Mouse (Mus musculus): ENCODE results near the gene Prrx2.
"Not testable (repeated sequence)": the region's sequence is repeated elsewhere in the genome, so short reads cannot be mapped to it uniquely, and the experiment has no call there.

Prrx2 gene

GRCm38 (mm10) chr2:30914836-30915235 is 80.1 kb downstream of the Prrx2 start:
- no peak for DNase-seq

GRCm38 (mm10) chr2:30915376-30915775 is 80.6 kb downstream of the Prrx2 start:
- no peak for DNase-seq

GRCm38 (mm10) chr2:30915933-30916332 is 81.2 kb downstream of the Prrx2 start:
- not testable (repeated sequence) for DNase-seq

GRCm38 (mm10) chr2:30917649-30918048 is 82.9 kb downstream of the Prrx2 start:
- DNase-seq, result no peak

DNA sequence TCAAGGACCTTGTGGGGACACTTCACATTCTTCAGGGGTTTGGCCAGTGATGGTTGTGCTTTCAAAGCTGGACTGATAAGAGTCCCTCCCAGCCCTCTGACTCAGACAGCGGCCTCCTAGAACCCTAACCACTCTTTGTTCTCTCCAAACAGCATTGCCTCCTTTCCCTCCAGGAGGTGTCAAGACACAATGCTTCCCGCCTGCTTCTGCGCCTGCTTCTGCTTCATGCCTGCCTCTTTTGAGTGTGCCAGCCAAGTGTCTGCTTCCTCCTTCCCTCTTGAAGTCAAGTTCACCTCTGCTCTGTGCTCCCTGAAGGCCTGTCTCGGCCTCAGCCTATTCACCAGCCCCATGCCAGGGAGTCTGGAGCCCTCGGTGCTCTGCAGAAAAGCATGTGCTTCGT is 83.4 kb downstream of the Prrx2 start:
- DNase-seq, result no peak

DNA sequence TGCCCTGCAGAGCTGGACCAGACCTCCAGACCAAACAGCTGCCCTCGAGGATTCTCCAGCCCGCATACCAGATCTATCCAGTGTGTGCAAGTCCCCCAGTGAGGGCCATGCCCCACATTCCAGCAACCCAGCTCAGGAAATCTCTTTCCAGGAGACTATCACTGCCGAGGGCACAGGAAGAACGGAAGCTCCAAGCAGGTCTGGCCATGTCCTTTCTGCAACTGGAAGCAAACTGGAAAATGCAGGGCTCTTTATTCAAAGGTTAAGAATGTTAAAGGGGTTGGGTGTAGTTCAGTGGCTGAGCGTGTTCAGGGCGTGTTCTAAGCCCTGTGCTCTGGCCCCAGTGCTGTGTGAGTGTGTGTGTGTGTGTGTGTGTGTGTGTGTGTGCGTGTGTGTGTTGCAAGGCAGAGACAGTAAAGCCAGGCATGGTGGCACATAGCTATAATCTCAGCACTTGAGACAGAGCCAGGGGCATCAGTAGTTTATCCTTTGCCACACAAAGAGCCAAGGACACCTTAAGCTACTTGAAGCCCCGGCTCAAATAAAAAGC is 84.1 kb downstream of the Prrx2 start:
- peak; percentile 63 for DNase-seq

DNA sequence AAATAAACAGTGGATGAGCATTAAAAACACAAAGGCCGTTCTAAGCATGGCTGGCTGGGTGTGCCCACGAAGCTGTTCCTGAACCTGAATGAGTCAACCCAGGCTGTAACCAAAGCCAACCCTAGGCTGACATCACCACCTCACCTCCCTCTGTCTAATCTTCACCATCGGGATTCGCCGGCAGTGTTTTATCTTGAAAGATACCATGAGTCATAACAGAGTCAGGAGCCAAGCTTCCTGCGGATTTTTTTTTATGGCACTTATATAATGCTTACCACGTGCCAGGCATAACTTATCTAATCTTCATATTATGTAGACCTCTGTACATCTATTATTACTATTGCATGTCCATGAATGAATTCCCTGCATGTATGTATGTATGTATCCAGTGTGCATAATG is 85.4 kb downstream of the Prrx2 start:
- no peak for DNase-seq

GRCm38 (mm10) chr2:30923099-30923498 is 88.3 kb downstream of the Prrx2 start:
- DNase-seq, result no peak

DNA sequence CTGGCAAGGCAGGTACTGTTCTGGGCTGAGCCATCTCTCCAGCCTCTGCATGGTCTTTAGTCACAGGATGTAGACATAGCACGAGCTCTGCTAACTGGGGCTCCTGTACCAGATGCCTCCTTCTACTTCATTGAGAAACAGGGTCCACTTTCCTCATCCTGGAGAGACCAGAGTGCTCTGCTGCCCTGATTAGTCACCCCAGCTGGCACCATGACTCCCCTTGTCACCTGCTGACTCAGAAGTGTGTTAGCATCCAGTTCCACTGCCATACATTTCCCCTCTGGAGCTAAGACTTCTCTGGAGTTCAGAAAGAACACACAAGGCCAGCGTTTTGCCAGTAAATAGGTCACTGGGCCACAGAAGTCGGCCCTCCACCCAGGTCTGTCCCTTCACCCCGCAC is 90.4 kb downstream of the Prrx2 start:
- no peak for DNase-seq

GRCm38 (mm10) chr2:30926381-30926780 is 91.6 kb downstream of the Prrx2 start:
- DNase-seq, result no peak

DNA sequence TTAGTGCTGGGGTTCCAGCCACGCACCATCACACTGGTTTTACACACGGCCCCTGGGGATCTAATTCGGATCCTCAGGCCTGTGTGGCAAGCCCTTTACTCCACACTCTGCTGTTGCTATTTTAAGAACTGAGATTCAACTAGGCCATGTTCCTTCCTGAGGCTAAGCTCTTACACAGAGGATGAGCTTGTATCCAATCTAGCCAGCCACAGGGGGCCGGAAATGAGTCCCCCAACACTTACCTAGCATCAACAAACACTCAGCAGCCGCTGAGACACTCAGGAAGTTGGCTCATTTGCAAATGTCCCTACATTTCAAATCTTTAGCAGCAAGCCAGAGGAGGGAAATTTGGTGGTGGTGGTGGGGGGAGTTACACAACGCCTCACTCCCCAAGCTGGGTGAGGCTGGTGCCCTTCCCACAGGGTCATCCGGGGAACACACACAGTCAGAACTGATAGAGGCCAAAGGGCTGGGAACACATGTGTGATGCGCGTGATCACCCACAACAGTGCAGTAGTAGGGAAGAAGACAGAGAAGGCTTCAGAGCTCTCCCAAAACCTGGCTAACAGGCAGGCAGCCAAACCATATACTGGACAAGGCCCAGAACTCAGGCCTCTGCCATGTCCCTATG is 92.5 kb downstream of the Prrx2 start:
- no peak for DNase-seq

DNA sequence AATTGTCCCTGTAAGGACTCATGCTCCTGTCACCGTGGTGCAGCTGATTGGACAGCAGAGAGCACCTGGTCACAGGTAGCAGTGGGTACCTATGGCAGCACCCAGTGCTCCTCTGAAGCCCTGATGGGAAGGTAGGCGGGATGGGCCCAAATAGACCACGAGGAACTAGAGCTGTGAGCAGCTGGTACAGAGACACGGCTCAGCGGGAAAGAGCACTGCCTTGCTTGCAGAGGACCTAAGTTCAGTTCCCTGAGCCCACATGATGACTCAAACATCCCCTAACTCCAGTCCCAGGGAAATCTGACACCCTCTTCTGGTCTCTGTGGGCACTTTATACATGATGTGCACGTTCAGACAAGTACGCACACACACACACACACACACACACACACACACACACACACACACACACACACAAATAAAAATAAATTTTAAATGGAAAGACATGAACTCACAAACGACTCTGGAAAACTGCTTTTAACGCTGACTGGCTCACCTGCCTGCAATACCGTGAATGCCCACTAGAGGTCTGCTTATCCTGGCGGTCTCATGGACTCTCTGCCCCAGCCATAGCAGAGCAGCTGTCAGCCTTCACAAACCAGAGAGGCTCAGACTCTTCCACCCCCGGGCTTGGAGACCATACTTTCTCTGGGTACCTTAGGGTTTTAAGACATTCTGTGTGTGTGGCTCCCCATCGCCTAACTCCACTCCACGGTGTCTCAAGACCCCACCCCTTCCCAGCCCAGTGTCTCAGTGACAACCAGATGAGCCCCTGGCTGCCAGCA is 93.3 kb downstream of the Prrx2 start:
- peak; percentile 89 for DNase-seq

DNA sequence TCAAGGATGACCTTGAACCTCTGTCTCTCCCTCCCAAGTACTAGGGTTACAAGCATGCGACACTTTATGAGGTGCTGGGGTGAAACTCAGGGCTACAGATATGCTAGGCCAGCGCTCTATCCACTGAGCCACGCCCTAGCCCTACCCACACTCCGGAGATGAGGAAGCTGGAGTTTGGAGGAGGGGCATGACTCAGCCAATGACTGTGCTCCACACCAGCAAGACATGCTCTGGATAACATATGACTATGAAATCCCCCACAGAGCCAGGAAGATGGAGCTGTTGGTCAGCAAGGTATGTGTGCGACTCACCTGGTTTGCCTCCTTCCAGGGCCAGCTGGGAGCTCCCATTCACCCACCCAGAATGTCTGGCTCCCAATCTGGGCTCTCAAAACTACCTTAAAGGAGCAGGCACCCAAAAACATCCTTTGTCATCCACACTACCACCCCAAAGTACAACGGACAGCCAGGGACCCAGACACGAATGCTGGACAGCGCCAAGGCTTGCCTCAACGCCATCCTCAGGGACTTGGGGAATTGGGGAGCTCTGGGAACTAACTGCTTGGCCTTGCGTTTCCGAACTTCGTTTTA is 94.2 kb downstream of the Prrx2 start:
- DNase-seq, result no peak

- DNase-seq, result peak; percentile 82
Measured at GRCm38 (mm10) chr2:30929483-30930045, 94.8 kb downstream of the Prrx2 start, which contains the start of gene Ptges. Gene Ptges, minus strand, starts transcription at chr2:30929863.

- DNase-seq, result not testable (repeated sequence)
Measured at GRCm38 (mm10) chr2:30930846-30931245, 96.1 kb downstream of the Prrx2 start.

All from embryo, embryonic 11 days (tissue).